Mouse (Mus musculus) testis, postnatal 14 days (tissue): ENCODE measurements around the gene Hivep3.

Experiments
- DNase-seq: peaks from one replicate; pipeline ENCODE4 v3.0.0; 2021; ENCODE audit warnings: low spot score

Gene Hivep3

DNA sequence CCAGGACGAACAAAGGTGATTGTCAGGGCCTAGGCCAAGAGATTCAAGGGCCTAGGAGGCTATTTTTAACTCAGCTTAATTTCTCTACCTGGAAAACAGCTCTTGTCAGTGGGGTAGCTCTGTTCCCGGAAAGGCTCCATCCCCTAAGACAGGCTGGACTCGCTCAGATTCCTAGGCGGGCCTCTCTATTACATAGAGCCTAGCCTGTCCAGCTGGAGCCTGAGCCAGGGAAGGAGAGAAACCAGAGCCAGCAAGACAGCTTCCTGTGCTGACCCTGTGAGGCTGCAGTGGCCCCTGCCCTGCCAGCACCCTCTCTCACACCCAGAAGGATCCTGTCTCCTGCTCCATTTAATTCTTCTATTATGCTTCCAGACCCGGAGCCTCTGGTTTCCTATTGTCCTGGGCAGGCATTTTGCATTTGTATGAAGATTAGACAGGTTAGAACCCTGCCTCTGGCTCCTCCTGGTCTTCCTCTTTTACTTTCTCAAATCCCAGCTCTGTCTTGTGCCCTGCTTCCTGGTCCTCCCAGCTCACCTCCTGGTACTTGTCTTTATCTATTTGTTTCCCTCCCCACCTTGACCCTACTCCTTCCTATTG lies 425.2 kb downstream of the Hivep3 start:
- no peak for DNase-seq

DNA sequence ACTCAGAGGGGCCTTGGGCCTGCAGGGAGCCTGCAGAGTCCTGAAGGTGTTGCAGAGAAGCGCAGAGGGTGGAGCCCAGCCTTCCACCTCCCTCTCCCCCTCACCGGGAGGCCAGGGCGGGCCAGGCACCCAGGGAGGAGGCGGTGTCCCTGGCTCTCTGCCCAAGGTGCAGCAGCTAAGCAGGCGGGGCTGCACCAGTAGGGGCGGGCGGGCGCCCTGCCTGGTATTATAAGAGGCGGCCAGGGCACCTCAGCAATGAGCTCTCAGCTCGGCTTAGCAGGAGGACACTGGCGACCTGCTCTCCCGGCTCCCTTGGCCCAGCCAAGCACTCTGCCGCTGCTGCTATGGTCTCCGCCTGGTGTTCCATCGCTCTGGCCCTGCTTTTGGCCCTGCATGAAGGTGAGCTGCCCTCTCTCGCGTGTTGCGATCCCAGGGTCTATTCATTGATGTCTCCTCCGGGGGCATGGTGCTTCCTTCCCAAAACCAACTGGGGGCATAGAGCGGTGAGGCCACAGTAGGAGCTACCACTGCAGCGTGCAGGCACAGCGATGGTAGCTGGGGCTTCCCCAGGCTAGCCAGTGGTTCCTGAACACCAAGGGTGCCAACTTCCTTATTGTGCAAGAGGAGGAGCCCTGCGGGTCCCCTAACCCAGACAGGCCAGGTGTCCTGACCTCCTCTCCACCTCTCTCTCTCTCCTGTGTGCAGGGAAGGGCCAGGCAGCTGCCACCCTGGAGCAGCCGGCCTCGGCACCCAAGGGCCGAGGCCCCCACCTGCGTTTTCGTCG lies 427.8 kb downstream of the Hivep3 start, which contains the start of gene Edn2:
Edn2 (plus strand) TSS at position 41 of the 784 bp plus-strand sequence.
- peak; percentile 75 for DNase-seq

- DNase-seq: no peak
Measured at GRCm38 (mm10) chr4:120162586-120162985, 429.0 kb downstream of the Hivep3 start.

DNA sequence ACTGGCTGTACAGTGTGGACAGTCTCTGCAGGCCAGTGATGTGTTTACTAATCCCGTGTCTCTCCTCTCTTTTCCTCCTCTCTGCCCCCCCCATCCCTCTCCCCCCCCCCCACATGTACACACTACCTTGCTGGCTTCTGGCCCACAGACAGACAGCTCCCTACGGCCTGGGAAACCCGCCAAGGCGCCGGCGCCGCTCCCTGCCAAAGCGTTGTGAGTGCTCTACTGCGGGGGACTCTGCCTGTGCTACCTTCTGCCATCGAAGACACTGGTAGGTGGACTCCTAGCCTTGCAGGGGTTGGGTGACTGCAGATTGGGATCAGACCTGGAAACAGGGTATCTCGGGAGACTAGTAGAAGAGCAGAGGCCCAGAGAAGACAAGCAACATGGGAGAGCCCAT lies 429.7 kb downstream of the Hivep3 start:
- DNase-seq: peak; percentile 42

DNA sequence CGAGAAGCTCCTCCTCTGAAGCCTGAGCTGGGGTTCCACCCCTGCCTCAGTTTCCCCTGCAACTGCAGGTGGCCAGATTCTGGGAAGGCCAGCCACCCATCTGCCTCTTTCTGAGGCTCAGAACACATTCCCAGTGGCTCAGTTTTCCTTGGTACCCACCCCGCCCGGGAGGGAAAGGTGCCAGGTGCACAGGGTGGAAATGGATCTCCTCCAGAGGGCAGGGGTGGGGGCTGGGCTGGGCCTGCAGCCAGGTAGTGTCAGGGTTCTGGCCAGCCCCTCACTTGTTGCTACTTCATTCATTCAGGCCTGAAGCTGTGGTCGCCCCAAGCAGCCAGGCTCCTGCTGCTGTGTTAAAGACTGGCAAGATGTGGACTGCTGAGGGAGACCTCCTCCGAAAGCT lies 430.7 kb downstream of the Hivep3 start:
- DNase-seq: no peak

GRCm38 (mm10) chr4:120167778-120168177 lies 434.2 kb downstream of the Hivep3 start:
- DNase-seq: no peak

- DNase-seq: no peak
Measured at GRCm38 (mm10) chr4:120168346-120168745, 434.8 kb downstream of the Hivep3 start.

DNA sequence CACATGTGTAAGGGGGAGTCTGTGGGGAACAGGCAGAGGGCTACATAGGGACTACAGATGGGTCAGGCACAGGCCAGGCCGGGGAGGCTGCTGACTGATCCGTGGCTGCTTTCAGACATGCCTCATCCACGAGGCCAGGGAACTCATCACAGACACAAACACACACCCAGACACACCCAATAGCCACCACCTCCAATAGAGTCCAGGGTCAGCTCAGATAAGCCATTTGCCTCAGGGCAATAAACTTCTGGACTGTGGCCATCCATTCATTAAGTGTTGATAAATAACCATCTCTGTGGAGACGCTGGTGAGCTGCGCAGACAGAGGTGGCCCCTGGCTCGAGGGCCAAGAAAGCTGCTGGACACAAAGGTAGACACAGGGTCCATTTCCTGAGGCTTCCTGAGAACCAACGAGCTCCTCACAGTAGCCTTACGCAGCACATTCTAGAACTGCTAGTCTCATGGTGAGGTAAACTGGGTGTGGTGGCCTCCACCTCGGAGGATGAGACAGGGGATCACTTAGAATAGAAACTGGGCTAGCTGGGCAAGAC lies 436.9 kb downstream of the Hivep3 start:
- no peak for DNase-seq

DNA sequence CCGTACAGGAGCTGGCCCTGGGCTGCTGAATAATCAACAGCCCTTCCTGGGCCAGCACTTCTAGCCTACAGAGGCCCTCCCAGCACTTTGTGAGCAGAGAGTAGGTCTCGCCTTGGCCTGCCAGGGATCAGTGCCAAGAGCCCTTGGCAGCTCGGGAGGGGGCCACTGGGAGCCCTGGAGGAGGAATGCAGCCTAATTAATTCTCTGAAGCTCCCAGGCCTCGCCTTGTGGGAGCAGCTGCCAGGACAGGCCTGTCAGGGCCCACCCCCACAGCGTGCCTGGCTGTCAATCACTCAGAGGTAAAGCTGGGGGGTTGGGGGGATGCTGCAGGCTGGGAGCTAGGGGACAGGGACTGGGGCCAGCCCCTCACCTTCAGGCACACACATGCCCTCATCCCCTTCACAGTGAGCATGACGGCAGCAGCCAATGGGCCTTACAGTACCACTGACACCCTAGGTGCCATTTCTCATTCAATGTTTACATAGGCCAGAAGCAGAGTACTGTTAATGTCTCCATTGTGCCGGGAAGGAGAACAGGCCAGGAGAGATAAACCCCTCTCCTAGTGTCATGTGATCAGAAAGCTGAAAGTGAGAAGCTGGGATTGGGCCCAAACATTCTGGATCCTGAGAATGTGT lies 438.6 kb downstream of the Hivep3 start:
- no peak for DNase-seq

- no peak for DNase-seq
Measured at GRCm38 (mm10) chr4:120179123-120179522, 445.5 kb downstream of the Hivep3 start.

DNA sequence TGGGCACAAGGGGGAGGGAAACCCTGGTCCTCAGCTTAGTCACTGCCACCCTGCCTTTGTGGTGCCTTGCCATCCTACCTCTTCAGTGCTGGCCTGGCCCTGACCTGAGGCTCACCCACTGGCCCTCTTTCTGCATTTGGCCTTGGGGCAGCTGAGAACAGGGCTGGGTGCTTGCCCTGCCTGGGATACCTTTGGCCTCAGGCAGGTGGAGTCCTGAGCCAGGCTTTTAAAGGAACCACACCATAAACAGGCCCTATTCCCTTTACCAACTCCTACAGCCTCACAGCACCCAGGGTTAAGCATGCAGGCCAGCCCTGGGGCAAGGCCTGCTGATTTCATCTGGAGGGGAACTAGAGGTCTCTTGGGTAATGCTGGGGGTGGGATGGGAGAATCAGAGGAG lies 447.0 kb downstream of the Hivep3 start:
- DNase-seq: no peak

DNA sequence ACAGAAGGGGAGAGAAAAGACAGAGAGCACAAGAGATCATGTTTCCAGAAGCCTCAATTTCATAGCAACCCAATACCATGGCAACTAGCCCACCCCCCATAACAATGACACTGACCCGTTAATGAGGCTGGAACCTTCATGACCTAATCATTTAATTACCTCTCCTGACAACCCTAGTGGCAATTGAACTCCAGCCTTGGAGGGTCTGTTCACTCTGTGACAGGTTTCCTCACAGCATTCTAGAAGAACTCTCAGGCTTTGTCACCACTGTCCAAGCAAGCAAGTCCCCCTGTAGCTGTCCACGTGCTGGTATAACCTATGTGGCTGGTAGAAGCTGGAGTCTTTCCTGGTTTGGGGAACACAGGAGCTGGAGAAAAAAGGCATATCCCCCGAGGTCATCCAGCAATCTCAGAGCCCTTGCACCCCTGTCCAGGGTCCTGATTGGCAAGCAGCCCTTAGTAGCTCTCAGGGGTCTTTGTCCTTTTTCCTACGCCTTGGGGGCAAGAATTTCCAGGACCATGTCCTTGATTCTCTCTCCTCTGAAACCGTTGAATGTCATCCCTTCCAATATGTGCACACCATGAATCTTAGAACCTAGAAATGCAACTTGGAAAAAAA lies 450.9 kb downstream of the Hivep3 start:
- DNase-seq: no peak

DNA sequence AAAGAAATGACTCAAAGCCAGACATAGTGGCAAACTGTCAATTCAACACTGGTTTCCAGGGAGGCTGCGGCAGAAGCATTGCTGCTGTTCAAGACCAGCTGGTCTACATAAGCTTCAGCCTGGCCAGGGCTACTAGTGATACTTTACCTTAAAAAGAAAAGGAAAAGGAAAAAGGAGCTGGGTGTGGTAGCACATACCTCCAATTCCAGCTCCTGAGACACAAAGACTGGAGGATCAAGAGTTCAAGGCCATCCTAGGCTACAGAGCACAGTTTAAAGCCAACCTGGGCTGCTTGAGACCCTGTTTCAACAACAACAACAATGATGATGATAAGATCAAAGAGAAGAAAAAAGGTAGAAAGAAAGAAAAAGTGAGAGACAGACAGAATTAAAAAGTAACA lies 452.9 kb downstream of the Hivep3 start:
- DNase-seq: no peak

- DNase-seq: no peak
Measured at GRCm38 (mm10) chr4:120186934-120187333, 453.4 kb downstream of the Hivep3 start.
